Mouse (Mus musculus) liver, adult 2 months (tissue): ENCODE measurements around the gene Myh9. TPM values are rescaled to one million over a fixed set of nuclear protein-coding genes. Genes with fewer than 3 reads are reported as not detected.
"Not testable (repeated sequence)": the region's sequence is repeated elsewhere in the genome, so short reads cannot be mapped to it uniquely, and the experiment has no call there.

Source experiments
- DNase-seq: peaks from one replicate; pipeline ENCODE4 v3.0.0-alpha.2; 2011; ENCODE audit warnings: low read depth, low spot score; ENCODE audit errors: extremely low read depth
- H3K27ac ChIP-seq: fragments of 200-500 bp; replicated peaks from 2 replicates; pipeline ENCODE4 v1.5.1; 2012; ENCODE audit warnings: low read depth, mild to moderate bottlenecking, control low read depth, inconsistent platforms, low read length; ENCODE audit not compliant: insufficient read depth
- H3K27me3 ChIP-seq: fragments of 200-500 bp; 2 replicates; pipeline ENCODE4 v1.6.1; 2012; ENCODE audit warnings: mild to moderate bottlenecking, moderate library complexity, low read length, inconsistent platforms; ENCODE audit not compliant: control insufficient read depth, insufficient read depth
- H3K36me3 ChIP-seq: fragments of 200-500 bp; 2 replicates; pipeline ENCODE4 v1.6.1; 2012; ENCODE audit warnings: low read length, inconsistent platforms; ENCODE audit not compliant: control insufficient read depth, insufficient read depth
- H3K4me1 ChIP-seq: fragments of 200-500 bp; 2 replicates; pipeline ENCODE4 v1.6.1; 2011; ENCODE audit warnings: low read length; ENCODE audit not compliant: control insufficient read depth, insufficient read depth
- H3K4me3 ChIP-seq: fragments of 200-500 bp; 2 replicates; pipeline ENCODE4 v1.5.1; 2011; ENCODE audit warnings: low read depth, mild to moderate bottlenecking, control low read depth, low read length, moderate library complexity; ENCODE audit not compliant: insufficient read depth
- H3K79me2 ChIP-seq: fragments of 200-500 bp; 2 replicates; pipeline ENCODE4 v1.6.1; 2012; ENCODE audit warnings: inconsistent platforms, mild to moderate bottlenecking, low read length, moderate library complexity; ENCODE audit not compliant: control insufficient read depth, insufficient read depth
- H3K9ac ChIP-seq: fragments of 200-500 bp; 2 replicates; pipeline ENCODE4 v1.6.1; 2012; ENCODE audit warnings: low read depth, mild to moderate bottlenecking, control low read depth, inconsistent platforms, low read length
- CTCF ChIP-seq: fragments of 200-500 bp; IDR thresholded peaks from 2 replicates; pipeline ENCODE4 v1.5.1; 2011; ENCODE audit warnings: low read depth, low read length, control low read depth
- POLR2A ChIP-seq: fragments of 200-500 bp; IDR thresholded peaks from 2 replicates; pipeline ENCODE4 v1.6.1; 2011; ENCODE audit warnings: low read length, control low read depth; ENCODE audit not compliant: insufficient read depth; ENCODE audit errors: extremely low read depth
- WGBS: fragments of 180-500 bp; shearing (Covaris S2); methylation state at CpG from one replicate; pipeline ENCODE4 v1.1.7; 2018; 5-methylcytosine and 5-hydroxymethylcytosine counted together
- polyA plus RNA-seq: library from polyadenylated mRNA; depleted of rRNA; stranded (reverse); fragments of >200 nt; gene quantifications from 2 replicates; pipeline ENCODE4 v1.2.3, GENCODE M21; 2012
- total RNA-seq: library from RNA; depleted of rRNA; stranded (reverse); fragments of >200 nt; gene quantifications from 2 replicates; pipeline ENCODE4 v1.2.3, GENCODE M21; 2014

Myh9 gene
- total and polyA plus RNA-seq, 2 experiments = 24.1 to 54.4 TPM

- H3K36me3 ChIP-seq = no peaks in the 10 kb centered on the region
- WGBS = 83% methylated on average over 3 of the region's 3 CpGs
- no peak for TF ChIP-seq CTCF
- no peak for TF ChIP-seq POLR2A
- H3K9ac ChIP-seq = no peak overlapping the region
- H3K79me2 ChIP-seq = no peaks in the 10 kb centered on the region
- peaks cover 26% of the 10 kb centered on the region for H3K4me1 ChIP-seq
- DNase-seq = peak; percentile 57
- no peak overlapping the region for H3K4me3 ChIP-seq
- peak overlapping the region; percentile 29; the same call in 1 of the 2 replicates for H3K27ac ChIP-seq
- no peaks in the 10 kb centered on the region for H3K27me3 ChIP-seq
Measured at GRCm38 (mm10) chr15:77748414-77748813, 93.6 kb downstream of the Myh9 start.

GRCm38 (mm10) chr15:77746326-77746725 is 95.6 kb downstream of the Myh9 start:
- peaks cover 26% of the 10 kb centered on the region for H3K4me1 ChIP-seq
- no peaks in the 10 kb centered on the region for H3K27me3 ChIP-seq
- TF ChIP-seq POLR2A (no peak), CTCF (no peak)
- WGBS = 40% methylated on average over 1 of the region's 1 CpGs
- H3K36me3 ChIP-seq = no peaks in the 10 kb centered on the region
- peak; percentile 100 for DNase-seq
- peak overlapping the region; percentile 95 for H3K27ac ChIP-seq
- H3K9ac ChIP-seq = no peak overlapping the region
- no peaks in the 10 kb centered on the region for H3K79me2 ChIP-seq
- H3K4me3 ChIP-seq = no peak overlapping the region

- Histone ChIP-seq H3K27me3 (no peaks in the 10 kb centered on the region), H3K36me3 (no peaks in the 10 kb centered on the region), H3K27ac (peak overlapping the region; percentile 95), H3K4me1 (peaks cover 27% of the 10 kb centered on the region), H3K4me3 (no peak overlapping the region), H3K79me2 (no peaks in the 10 kb centered on the region), H3K9ac (no peak overlapping the region)
- DNase-seq = peak; percentile 96
- TF ChIP-seq CTCF = no peak
- no peak for TF ChIP-seq POLR2A
Measured at GRCm38 (mm10) chr15:77745081-77745480, 96.9 kb downstream of the Myh9 start.

- no peak overlapping the region for H3K9ac ChIP-seq
- H3K4me1 ChIP-seq = peaks cover 27% of the 10 kb centered on the region
- H3K36me3 ChIP-seq = no peaks in the 10 kb centered on the region
- H3K79me2 ChIP-seq = no peaks in the 10 kb centered on the region
- WGBS = 15% methylated on average over 5 of the region's 5 CpGs
- DNase-seq = no peak
- H3K4me3 ChIP-seq = no peak overlapping the region
- no peaks in the 10 kb centered on the region for H3K27me3 ChIP-seq
- no peak for TF ChIP-seq CTCF
- no peak for TF ChIP-seq POLR2A
- H3K27ac ChIP-seq = peak overlapping the region; percentile 89
Measured at GRCm38 (mm10) chr15:77744632-77745031, 97.3 kb downstream of the Myh9 start.

GRCm38 (mm10) chr15:77741556-77741955 is 100.4 kb downstream of the Myh9 start:
- H3K4me3 ChIP-seq, H3K79me2 ChIP-seq, H3K36me3 ChIP-seq, H3K27ac ChIP-seq, H3K27me3 ChIP-seq, H3K9ac ChIP-seq: not testable (repeated sequence)
- H3K4me1 ChIP-seq = peaks cover 13% of the 10 kb centered on the region
- DNase-seq = peak; percentile 48
- 80% methylated on average over 6 of the region's 6 CpGs for WGBS

- peak overlapping the region; percentile 43 for H3K27ac ChIP-seq
Measured at GRCm38 (mm10) chr15:77740511-77741297, 101.3 kb downstream of the Myh9 start.

GRCm38 (mm10) chr15:77733903-77734302 is 108.1 kb downstream of the Myh9 start:
- peaks cover 13% of the 10 kb centered on the region for H3K4me1 ChIP-seq
- not testable (repeated sequence) for H3K27me3 ChIP-seq, H3K27ac ChIP-seq, H3K9ac ChIP-seq, DNase-seq, H3K36me3 ChIP-seq, H3K79me2 ChIP-seq, H3K4me3 ChIP-seq
- 71% methylated on average over 4 of the region's 4 CpGs for WGBS

More at GRCm38 (mm10) chr15:77740511-77741297, 101.3 kb downstream of the Myh9 start:
- peak; percentile 87 for DNase-seq
- TF ChIP-seq CTCF (peak; percentile 56), POLR2A (no peak)
- peak overlapping the region; percentile 32 for H3K4me3 ChIP-seq
- H3K79me2 ChIP-seq = no peaks in the 10 kb centered on the region
- 0 out of 2 replicates have a peak overlapping the region, but pooled peaks have one; percentile 38 for H3K9ac ChIP-seq
- no peaks in the 10 kb centered on the region for H3K36me3 ChIP-seq
- H3K4me1 ChIP-seq = peaks cover 9% of the 10 kb centered on the region
- WGBS = 67% methylated on average over 9 of the region's 9 CpGs
- H3K27me3 ChIP-seq = no peaks in the 10 kb centered on the region

- peaks cover 13% of the 10 kb centered on the region for H3K4me1 ChIP-seq
- H3K27me3 ChIP-seq, H3K36me3 ChIP-seq, DNase-seq, H3K9ac ChIP-seq, H3K4me3 ChIP-seq, H3K79me2 ChIP-seq, H3K27ac ChIP-seq: not testable (repeated sequence)
- 68% methylated on average over 8 of the region's 8 CpGs for WGBS
Measured at GRCm38 (mm10) chr15:77733380-77733779, 108.6 kb downstream of the Myh9 start.

- not testable (repeated sequence) for H3K79me2 ChIP-seq, H3K4me3 ChIP-seq, H3K27ac ChIP-seq
Measured at GRCm38 (mm10) chr15:77732851-77733250, 109.1 kb downstream of the Myh9 start.

More at GRCm38 (mm10) chr15:77732851-77733250, 109.1 kb downstream of the Myh9 start:
- H3K27me3 ChIP-seq, DNase-seq, H3K36me3 ChIP-seq, H3K9ac ChIP-seq: not testable (repeated sequence)
- peaks cover 15% of the 10 kb centered on the region for H3K4me1 ChIP-seq
- 90% methylated on average over 10 of the region's 10 CpGs for WGBS
